Mouse (Mus musculus) stomach, postnatal 0 days (tissue): ENCODE measurements at regions not wholly inside any gene's neighbourhood (a gene's known extent, or its start where the extent isn't known, plus 50 kb on each side); places are given as distances from the start of the nearest gene placed in this dataset.

ENCODE experiments used
- CTCF ChIP-seq: IDR thresholded peaks from 2 replicates; pipeline ENCODE4 v1.5.1; 2016; ENCODE audit warnings: antibody characterized with exemption, low read depth, mild to moderate bottlenecking, moderate library complexity
- EP300 ChIP-seq: optimal IDR thresholded peaks from 2 replicates; pipeline ENCODE3; 2016; ENCODE audit warnings: antibody characterized with exemption

- TF ChIP-seq CTCF = no peak
- no peak for TF ChIP-seq EP300
These were observed 165.2 kb upstream of the Tyw5 start for GRCm38 (mm10) chr1:57572097-57572496.
